Mouse (Mus musculus) embryonic facial prominence, embryonic 12.5 days (tissue): ENCODE results near the gene Lhx8. TPM values are rescaled to one million over a fixed set of nuclear protein-coding genes. Genes with fewer than 3 reads are reported as not detected.

Experiments
- ATAC-seq: fragments of 200-750 bp; cut with Nextera tagmentation; 2 replicates; pipeline ENCODE4 v1.8.0; 2017; ENCODE audit not compliant: insufficient number of reproducible peaks, insufficient read depth, low FRiP score, low TSS enrichment
- H3K27ac ChIP-seq: fragments of 300-500 bp; sonication (generic); 2 replicates; pipeline ENCODE4 v1.5.1; 2016; ENCODE audit warnings: mild to moderate bottlenecking
- H3K27me3 ChIP-seq: fragments of 300-500 bp; sonication (generic); 2 replicates; pipeline ENCODE4 v1.6.1; 2016; ENCODE audit warnings: mild to moderate bottlenecking, moderate library complexity
- H3K36me3 ChIP-seq: fragments of 300-500 bp; sonication (generic); 2 replicates; pipeline ENCODE4 v1.6.1; 2016; ENCODE audit warnings: mild to moderate bottlenecking
- H3K4me1 ChIP-seq: fragments of 300-500 bp; sonication (generic); 2 replicates; pipeline ENCODE4 v1.6.1; 2016
- H3K4me2 ChIP-seq: fragments of 300-500 bp; sonication (generic); replicated peaks from 2 replicates; pipeline ENCODE4 v1.6.1; 2016; ENCODE audit warnings: mild to moderate bottlenecking, moderate library complexity
- H3K4me3 ChIP-seq: fragments of 300-500 bp; sonication (generic); 2 replicates; pipeline ENCODE4 v1.5.1; 2016; ENCODE audit warnings: mild to moderate bottlenecking
- H3K9ac ChIP-seq: fragments of 300-500 bp; sonication (generic); 2 replicates; pipeline ENCODE4 v1.6.1; 2016; ENCODE audit warnings: mild to moderate bottlenecking, moderate library complexity
- H3K9me3 ChIP-seq: fragments of 300-500 bp; sonication (generic); 2 replicates; pipeline ENCODE4 v1.6.1; 2016; ENCODE audit warnings: mild to moderate bottlenecking, moderate library complexity
- WGBS: fragments of 180-500 bp; shearing (Covaris S2); methylation state at CpG from one replicate; pipeline ENCODE4 v1.1.7; 2016; 5-methylcytosine and 5-hydroxymethylcytosine counted together
- polyA plus RNA-seq: library from polyadenylated mRNA; unstranded; fragments of >200 nt; fragmentation: Nextera tagmentation; extraction: Ambion mirVana; gene quantifications from 2 replicates; pipeline ENCODE4 v1.2.1, GENCODE M21; 2016

The Lhx8 gene
- polyA plus RNA-seq, 1 experiment from 2014 or later = 60.9 TPM

DNA sequence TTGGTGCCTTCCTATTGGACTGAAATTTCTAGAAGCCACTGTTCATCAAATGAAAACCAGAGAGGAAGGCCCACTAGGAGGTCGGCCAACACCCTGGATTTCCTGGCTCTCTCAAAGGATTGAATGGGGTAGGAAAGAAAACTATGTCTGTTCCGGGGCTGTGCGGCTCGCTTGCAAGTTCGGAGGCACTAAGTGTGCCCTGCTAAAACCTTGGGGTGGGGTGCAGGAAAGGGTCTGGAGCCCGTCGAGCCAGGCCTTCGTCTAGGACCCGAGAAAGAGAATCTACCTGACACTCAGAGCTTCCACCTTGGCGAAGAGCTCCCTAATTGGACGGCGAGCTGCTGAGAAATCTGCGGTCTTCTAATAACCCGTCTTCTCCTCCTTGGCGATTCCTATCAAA is 2.5 kb upstream of the Lhx8 start:
- ATAC-seq = no peak
- peak overlapping the region; percentile 76 for H3K27ac ChIP-seq

DNA sequence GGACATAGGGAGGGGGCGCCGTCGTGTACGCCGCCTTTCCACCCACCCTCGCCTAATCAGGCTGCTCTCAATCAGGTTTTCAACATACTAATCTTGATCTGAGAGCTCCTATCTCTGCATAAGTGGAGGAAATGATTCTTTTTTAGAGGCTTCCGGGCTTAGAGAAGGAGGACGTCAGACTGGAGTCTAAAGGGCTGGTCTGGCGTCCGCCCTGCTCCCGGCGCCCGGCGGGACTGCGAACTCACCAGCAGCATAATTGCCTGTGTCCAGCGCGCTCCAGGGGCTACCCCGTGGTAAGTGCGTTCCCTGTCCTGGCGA is 1.7 kb upstream of the Lhx8 start:
- Histone ChIP-seq H3K4me2 (peak overlapping the region; percentile 53), H3K27ac (peak overlapping the region; percentile 86), H3K27me3 (peaks cover 57% of the 10 kb centered on the region), H3K9me3 (no peaks in the 10 kb centered on the region), H3K4me1 (peaks cover 18% of the 10 kb centered on the region; the same call in 1 of the 2 replicates), H3K4me3 (peak overlapping the region; percentile 42), H3K36me3 (no peaks in the 10 kb centered on the region), H3K9ac (peak overlapping the region; percentile 70)
- WGBS = under 1% methylated on average over 20 of the region's 20 CpGs
- no peak for ATAC-seq

More for the DNA sequence above, 2.5 kb upstream of the Lhx8 start:
- Histone ChIP-seq H3K4me1 (peaks cover 12% of the 10 kb centered on the region; the same call in 1 of the 2 replicates), H3K27me3 (peaks cover 58% of the 10 kb centered on the region), H3K4me3 (peak overlapping the region; percentile 42), H3K9me3 (no peaks in the 10 kb centered on the region), H3K36me3 (no peaks in the 10 kb centered on the region), H3K4me2 (peak overlapping the region; percentile 53), H3K9ac (peak overlapping the region; percentile 53)
- WGBS = 2% methylated on average over 15 of the region's 15 CpGs

DNA sequence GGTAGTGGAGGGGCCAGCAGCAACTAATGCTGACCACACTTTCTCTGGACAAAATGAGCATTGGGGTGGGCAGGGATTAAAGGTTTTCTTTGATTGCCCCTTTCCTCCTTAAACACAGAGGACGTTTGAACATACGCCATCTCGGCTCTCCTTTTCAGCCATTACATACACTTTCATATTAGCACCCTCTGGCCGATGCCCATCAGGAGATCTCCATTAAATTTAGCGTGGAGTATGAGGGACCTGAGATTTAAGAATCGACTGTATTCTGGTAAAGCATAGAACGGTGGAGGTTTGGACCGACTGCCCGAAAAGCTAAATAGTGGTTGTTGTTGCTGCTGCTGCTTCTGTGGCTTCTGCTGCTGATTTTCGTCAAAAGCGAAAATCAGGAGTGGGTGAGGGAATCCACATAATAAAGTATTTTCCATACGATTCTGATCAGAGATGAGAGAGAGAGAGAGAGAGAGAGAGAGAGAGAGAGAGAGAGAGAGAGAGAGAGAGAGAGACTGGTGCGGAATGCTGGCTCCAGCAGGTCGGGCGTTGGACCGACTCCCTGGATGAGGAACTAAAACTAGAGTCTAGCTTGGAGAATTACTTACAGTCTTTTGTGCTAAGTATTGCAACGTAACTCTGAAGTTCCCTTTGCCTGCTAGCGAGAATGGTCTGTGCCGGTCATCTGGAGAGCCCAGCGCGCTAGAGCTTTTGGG is 1.2 kb upstream of the Lhx8 start:
- Histone ChIP-seq H3K27me3 (peaks cover 52% of the 10 kb centered on the region), H3K9me3 (no peaks in the 10 kb centered on the region), H3K9ac (peak overlapping the region; percentile 70), H3K27ac (peak overlapping the region; percentile 86), H3K4me1 (peaks cover 18% of the 10 kb centered on the region; the same call in 1 of the 2 replicates), H3K4me3 (peak overlapping the region; percentile 42), H3K36me3 (no peaks in the 10 kb centered on the region), H3K4me2 (peak overlapping the region; percentile 53)
- no peak for ATAC-seq
- 0% methylated on average over 21 of the region's 21 CpGs for WGBS

DNA sequence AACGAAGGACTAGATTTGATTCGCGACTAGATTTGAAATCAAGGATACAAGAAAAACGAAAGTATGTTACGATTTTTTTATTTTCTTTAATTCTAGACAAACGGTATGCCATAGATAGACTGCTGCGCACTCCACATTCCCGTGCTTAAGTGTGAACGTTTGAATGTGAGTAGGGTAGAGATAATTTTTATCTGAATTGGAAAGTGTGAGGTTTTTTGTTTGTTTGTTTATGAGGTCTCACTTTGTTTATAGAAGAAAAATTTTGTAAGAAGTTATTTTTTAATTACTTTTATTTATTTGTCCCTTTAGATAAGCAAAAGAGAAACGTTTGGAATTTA is 513 bp upstream of the Lhx8 start:
- Histone ChIP-seq H3K4me3 (peak overlapping the region; percentile 62), H3K27me3 (peaks cover 49% of the 10 kb centered on the region), H3K9me3 (no peaks in the 10 kb centered on the region), H3K9ac (0 out of 2 replicates have a peak overlapping the region, but pooled peaks have one; percentile 85), H3K4me1 (peaks cover 18% of the 10 kb centered on the region; the same call in 1 of the 2 replicates), H3K27ac (peak overlapping the region; percentile 93), H3K36me3 (no peaks in the 10 kb centered on the region), H3K4me2 (peak overlapping the region; percentile 82; the same call in 1 of the 2 replicates)
- no peak for ATAC-seq
- WGBS = 1% methylated on average over 10 of the region's 10 CpGs

DNA sequence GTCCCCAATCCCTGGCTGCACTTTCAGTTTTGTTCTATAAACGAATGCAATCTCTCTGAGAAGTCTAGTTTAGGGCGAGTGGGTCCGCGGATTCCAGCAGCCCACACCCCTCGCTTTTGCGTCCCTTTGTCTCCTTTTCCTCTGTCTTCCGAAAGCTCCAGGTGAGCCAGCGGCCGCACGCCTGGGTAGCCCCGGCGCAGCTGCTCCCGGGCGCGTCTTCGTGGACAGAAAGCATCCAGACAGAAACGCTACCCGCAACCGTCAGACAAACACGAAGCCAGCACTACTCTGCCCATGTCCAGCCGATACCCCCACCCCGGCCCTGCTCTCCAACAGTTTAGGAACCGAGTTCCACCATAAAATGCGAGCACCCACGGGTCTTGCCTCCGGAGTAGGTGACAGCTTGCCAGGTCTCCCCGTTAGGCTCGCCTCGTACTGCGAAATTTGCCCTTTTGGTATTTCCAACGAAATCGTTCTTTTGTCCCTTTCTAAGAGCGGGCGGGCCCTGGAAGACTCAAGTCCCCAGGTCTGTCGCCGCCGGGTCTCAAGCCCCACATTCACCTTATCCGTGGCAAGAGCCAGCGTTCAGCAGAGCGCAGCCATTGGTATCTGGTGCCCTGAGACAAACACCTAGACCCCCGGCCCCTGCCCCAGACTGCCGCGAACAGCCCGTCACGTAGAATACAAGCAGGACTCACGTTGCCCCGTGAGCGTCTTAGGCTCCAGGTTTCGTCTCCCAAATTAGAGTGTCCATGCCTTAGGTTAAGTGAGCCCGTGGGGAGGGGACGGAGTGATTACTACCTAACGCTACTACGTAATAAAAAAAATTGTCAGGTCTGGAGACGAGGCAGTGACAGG is 907 bp downstream of the Lhx8 start:
- peak overlapping the region; percentile 82 for H3K4me2 ChIP-seq
- H3K9me3 ChIP-seq = no peaks in the 10 kb centered on the region
- H3K4me3 ChIP-seq = peak overlapping the region; percentile 62
- H3K36me3 ChIP-seq = no peaks in the 10 kb centered on the region
- peaks cover 45% of the 10 kb centered on the region for H3K27me3 ChIP-seq
- H3K4me1 ChIP-seq = peaks cover 18% of the 10 kb centered on the region; the same call in 1 of the 2 replicates
- H3K27ac ChIP-seq = peak overlapping the region; percentile 93
- under 1% methylated on average over 54 of the region's 54 CpGs for WGBS
- no peak for ATAC-seq
- H3K9ac ChIP-seq = peak overlapping the region; percentile 85

DNA sequence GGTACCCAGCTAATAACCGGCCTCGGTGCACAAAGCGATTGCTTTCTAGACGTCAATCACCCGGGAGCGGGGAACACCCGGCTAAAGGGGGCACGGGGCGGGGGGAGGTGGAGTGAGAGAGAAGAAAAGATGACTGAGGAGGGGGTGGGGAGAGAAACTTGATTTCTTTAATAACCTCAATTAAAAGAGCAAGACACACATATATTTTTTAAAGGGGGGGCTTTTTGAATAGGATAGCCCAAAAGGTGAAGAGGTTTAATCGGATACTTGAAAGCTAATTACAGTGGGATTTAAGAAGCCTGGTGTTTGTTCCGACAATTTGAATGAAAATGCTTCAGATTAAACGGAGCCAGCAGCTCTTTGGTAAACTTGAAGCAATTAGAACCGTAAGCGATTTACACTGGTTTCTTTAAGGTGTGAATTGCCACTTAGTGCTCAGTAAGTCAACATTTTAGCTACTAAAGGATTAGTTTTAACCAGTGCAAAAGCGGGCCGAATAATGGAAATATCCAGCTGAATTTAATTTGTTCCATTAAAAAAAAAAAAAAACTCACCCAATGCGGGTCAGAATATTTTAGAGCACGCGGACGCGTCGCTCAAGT is 1.6 kb downstream of the Lhx8 start:
- Histone ChIP-seq H3K4me3 (peak overlapping the region; percentile 62), H3K4me2 (peak overlapping the region; percentile 82), H3K4me1 (peaks cover 18% of the 10 kb centered on the region; the same call in 1 of the 2 replicates), H3K27ac (peak overlapping the region; percentile 93), H3K36me3 (no peaks in the 10 kb centered on the region), H3K9me3 (no peaks in the 10 kb centered on the region), H3K27me3 (peaks cover 45% of the 10 kb centered on the region), H3K9ac (peak overlapping the region; percentile 85)
- no peak for ATAC-seq
- WGBS = 1% methylated on average over 22 of the region's 22 CpGs

DNA sequence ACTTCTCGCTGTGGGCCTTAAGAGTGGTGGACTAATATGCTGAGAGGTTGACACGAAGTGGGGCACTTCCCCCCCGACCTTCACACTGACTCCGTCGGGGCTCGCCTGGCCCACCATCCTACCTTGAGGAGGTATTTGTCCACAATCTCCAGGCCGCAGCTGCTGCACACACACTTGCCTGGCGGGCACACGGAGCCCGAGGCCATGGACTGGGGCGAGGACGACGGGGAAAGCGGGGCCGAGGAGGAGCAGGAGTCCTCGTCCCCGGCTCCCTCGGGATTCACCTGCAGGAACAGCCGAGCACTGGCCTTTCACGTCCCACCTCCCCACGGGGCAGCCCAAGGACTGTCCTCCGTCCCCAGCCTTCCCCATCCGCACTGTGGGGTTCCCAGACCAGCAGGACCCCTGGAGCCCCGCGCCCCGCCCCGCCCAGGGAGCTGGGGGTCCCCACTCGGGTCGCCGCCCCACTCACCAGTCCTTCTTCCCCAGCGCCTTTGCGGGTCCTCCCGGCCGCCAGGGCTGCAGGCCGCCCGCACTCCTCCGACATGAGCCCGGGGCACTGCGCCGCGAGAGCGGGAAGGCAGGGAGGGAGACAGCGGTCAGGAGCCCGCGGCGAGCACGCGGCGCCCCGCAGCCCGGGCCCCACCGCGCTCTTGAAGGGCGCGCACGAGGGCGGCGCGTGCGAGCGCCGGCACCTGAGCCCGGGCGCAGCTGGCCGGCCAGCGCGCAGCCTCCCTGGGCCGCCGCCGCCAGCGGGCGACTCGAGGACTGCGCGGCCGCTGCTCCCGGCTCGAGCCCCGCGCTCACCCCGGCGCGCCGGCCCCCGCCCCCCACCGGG is 2.4 kb downstream of the Lhx8 start:
- Histone ChIP-seq H3K4me2 (peak overlapping the region; percentile 82), H3K9me3 (no peaks in the 10 kb centered on the region), H3K27me3 (peaks cover 41% of the 10 kb centered on the region), H3K4me3 (peak overlapping the region; percentile 62), H3K9ac (peak overlapping the region; percentile 85), H3K4me1 (peaks cover 18% of the 10 kb centered on the region; the same call in 1 of the 2 replicates), H3K27ac (peak overlapping the region; percentile 93), H3K36me3 (no peaks in the 10 kb centered on the region)
- under 1% methylated on average over 63 of the region's 86 CpGs for WGBS
- peak; percentile 67 for ATAC-seq

DNA sequence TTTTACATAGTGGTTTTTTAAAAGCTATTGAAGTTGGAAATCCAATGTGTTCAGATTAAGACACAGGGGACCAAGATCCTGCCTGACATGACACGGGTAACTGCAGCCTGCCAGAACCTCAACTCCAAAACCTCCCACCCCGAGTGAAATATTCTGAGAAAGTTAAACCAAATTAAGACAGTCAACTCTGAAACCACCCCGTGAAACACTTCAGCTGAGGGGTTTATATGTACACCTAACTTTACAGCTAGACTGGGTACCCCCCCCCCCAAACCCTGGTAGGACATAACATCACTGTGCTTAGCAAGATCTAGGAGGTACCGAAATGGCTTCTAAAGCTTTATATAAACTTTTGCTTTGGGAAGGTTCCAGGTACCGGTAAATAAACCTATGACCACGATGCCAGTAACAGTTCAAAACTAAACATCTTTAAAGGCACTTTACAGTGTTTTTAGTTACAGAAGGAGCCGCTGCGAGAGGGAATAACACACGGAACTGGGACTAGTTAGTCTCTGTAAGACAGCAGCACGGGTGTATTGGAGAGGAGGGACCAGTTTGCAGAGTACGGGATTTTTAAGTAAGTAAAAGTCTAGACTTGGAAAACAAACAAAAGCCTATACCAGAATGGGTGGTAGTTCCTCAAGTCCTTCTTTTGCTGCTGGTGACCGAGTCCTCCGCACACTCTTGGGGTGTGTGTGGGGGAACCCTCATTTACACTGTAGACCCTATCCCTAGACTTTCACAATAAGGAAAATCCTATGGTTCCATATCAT is 3.2 kb downstream of the Lhx8 start:
- peak overlapping the region; percentile 82 for H3K4me2 ChIP-seq

DNA sequence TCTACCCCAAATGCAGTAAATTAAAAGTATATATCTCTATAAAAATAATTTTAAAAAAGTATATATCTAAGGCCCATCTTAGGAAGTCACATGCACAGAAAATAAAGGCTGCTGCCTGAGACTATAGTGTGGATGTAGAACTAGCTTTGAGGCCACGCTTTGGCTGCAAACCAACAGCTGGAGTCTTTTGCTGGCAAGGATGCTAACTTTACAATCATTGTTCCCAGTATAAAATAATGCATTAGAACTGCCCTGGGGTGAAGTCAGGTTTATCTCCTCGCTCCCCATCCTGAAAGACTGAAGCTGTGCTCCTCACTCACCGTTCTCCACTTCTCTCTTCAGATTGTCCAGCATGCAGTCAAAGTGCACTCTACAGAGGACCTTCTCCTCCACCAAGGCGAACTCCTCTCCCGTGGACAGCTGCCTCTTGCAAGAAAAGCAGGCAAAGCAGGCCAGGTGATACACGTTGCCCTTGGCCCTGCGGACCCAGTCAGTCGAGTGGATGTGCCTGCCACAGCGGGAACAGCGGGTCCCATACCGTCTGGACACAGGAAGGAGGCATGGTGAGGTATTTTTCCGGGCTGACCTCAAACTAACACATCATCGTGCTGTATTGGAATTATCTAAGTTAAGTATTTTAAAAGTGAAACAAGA is 8.4 kb downstream of the Lhx8 start:
- H3K36me3 ChIP-seq = no peaks in the 10 kb centered on the region
- no peak overlapping the region for H3K27ac ChIP-seq
- peaks cover 25% of the 10 kb centered on the region for H3K27me3 ChIP-seq
- H3K9ac ChIP-seq = peak overlapping the region; percentile 11; the same call in 1 of the 2 replicates
- H3K9me3 ChIP-seq = no peaks in the 10 kb centered on the region
- no peak for ATAC-seq
- H3K4me2 ChIP-seq = no peak overlapping the region; the same call in 1 of the 2 replicates
- no peaks in the 10 kb centered on the region for H3K4me1 ChIP-seq
- 61% methylated on average over 13 of the region's 13 CpGs for WGBS
- no peak overlapping the region for H3K4me3 ChIP-seq

More for the DNA sequence above, 3.2 kb downstream of the Lhx8 start:
- WGBS = 2% methylated on average over 13 of the region's 13 CpGs
- Histone ChIP-seq H3K4me1 (peaks cover 18% of the 10 kb centered on the region; the same call in 1 of the 2 replicates), H3K9me3 (no peaks in the 10 kb centered on the region), H3K36me3 (no peaks in the 10 kb centered on the region), H3K9ac (peak overlapping the region; percentile 85), H3K4me3 (peak overlapping the region; percentile 62), H3K27me3 (peaks cover 41% of the 10 kb centered on the region), H3K27ac (peak overlapping the region; percentile 93)
- no peak for ATAC-seq

DNA sequence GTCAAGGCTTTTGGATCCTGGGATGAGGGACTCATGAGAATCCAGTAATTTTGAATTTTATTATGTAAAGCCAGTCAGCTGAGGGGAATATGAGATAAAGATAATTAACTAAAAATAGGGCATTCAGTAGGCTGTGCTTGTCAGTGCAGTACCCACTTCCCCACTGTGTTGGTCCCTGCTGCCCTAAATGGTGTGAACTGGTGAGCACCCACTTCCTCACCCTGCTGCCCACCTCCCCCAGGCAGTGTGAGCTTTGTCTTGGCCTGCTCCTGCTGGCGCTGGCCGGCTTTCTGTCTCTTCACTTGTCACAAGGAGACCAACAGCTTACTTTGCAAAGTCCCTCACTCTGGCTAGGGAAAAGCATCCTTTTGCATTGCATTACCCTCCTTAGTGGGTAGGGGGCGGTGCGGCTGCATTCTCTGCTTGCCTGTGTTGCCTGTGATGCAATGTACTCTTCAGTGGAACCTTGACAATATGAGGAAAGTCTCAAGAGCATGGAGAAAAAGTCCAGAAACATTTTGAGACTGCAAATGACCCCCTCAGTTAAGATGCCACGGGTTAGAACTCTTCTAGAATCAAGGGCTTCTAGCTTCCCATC is 12.7 kb downstream of the Lhx8 start:
- Histone ChIP-seq H3K36me3 (peaks cover 6% of the 10 kb centered on the region; the same call in 1 of the 2 replicates), H3K9ac (no peak overlapping the region), H3K27ac (no peak overlapping the region), H3K27me3 (peaks cover 3% of the 10 kb centered on the region; the same call in 1 of the 2 replicates), H3K9me3 (no peaks in the 10 kb centered on the region), H3K4me1 (no peaks in the 10 kb centered on the region), H3K4me2 (no peak overlapping the region), H3K4me3 (no peak overlapping the region)
- ATAC-seq = no peak
- 16% methylated on average over 5 of the region's 5 CpGs for WGBS
